Mouse (Mus musculus) spleen, adult 2 months (tissue): ENCODE results near the gene Tnfsfm13.

Experiments used
- CTCF ChIP-seq: fragments of 200-500 bp; IDR thresholded peaks from 2 replicates; pipeline ENCODE4 v1.5.1; 2011; ENCODE audit warnings: mild to moderate bottlenecking, inconsistent platforms; ENCODE audit not compliant: insufficient read depth, insufficient read length, insufficient replicate concordance; ENCODE audit errors: extremely low read depth
- POLR2A ChIP-seq: fragments of 200-500 bp; IDR thresholded peaks from 2 replicates; pipeline ENCODE4 v1.6.1; 2011; ENCODE audit warnings: low read depth, low read length, inconsistent platforms

GRCm38 (mm10) chr11:69645860-69646259 is 50.0 kb downstream of the Tnfsfm13 start:
- TF ChIP-seq POLR2A (no peak), CTCF (no peak)
